Mouse (Mus musculus) left cerebral cortex, adult 11 months (tissue): Measurements from ENCODE around the gene Wdr31.

Source experiments
- DNase-seq: peaks from one replicate; pipeline ENCODE4 v3.0.0; 2022; ENCODE audit warnings: low spot score

The Wdr31 gene

DNA sequence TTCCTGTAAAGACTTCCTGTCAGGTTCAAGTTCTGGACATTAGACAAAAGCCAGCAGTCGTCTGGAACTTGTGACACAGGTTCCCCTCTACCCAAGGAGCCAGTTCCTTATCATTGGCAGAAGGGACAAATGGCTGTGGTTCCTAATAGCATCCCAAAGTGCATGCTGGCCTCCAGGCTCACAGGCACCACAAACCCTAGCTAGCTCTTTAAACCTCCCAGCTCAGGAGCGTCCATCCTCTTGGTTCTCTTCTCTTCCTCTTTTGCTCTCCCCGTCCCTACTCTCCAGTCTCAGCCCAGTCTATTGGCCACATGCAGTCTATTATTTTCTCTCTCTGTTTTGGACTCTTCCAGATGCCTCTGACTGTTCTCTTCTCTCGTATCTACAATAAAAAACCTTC lies 30.9 kb downstream of the Wdr31 start:
- DNase-seq, result no peak

DNA sequence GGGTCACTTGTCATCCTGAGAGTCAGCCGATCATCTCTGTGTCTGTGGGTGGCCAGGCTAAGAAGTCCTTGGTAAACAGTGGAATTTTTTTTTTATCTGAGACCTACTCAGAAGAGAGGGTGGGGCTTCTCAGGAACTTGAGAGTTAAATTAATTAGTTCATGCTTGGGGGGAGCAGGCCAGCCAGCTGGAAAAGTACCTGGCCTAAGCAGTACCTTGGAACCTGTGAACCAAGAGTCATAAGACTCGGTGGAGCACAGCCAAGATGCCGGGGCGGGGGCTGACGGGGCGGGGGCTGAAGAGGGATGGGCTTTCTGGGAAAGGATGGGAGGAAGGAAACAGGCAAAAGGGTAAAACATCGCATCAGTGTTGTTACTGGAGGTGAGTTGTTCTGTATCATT lies 32.8 kb downstream of the Wdr31 start:
- DNase-seq, result no peak

DNA sequence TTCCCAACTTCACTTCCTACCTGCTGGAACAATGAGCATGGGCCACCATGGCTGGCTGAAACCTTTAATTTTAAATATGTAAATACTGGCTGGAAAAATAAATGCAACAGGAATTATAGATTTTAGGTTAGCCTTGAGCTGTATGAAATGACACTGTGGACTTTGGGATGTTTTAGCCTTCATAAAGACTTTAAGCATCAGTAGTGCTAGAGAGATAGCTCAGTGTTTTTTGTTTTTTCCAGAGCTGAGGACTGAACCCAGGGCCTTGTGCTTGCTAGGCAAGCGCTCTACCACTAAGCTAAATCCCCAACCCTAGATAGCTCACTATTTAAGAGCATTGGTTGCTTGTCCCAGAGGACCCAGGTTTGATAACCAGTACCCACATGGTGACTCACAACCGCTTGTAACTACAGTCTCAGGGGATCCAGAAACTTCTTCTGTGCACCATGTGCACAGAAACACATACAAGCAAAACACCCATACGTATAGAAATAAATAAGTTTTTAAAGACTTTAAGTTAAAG lies 33.4 kb downstream of the Wdr31 start:
- DNase-seq, result no peak

DNA sequence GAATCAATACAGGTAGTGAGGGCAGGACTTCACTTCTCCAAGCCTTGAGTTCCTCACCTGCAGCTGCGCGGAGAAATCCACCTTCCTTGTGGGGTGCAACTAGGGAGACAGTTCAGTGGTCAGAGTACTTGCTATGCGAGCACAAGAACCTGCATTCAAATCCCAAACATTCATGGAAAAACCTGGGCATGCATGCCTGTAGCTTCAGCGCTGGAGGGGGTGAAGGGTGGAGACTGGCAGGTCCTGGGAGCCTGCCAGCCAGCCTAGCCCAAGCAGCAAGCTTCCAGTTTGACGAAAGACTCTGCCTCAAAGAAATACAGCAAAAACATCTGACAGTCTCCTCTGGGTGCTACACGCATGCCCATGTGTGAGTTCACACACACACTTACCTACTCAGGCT lies 35.6 kb downstream of the Wdr31 start, which contains the start of gene Rnf183:
TSS of gene Rnf183 (minus strand) at position 172 of the 400 bp plus-strand sequence.
- DNase-seq, result no peak

DNA sequence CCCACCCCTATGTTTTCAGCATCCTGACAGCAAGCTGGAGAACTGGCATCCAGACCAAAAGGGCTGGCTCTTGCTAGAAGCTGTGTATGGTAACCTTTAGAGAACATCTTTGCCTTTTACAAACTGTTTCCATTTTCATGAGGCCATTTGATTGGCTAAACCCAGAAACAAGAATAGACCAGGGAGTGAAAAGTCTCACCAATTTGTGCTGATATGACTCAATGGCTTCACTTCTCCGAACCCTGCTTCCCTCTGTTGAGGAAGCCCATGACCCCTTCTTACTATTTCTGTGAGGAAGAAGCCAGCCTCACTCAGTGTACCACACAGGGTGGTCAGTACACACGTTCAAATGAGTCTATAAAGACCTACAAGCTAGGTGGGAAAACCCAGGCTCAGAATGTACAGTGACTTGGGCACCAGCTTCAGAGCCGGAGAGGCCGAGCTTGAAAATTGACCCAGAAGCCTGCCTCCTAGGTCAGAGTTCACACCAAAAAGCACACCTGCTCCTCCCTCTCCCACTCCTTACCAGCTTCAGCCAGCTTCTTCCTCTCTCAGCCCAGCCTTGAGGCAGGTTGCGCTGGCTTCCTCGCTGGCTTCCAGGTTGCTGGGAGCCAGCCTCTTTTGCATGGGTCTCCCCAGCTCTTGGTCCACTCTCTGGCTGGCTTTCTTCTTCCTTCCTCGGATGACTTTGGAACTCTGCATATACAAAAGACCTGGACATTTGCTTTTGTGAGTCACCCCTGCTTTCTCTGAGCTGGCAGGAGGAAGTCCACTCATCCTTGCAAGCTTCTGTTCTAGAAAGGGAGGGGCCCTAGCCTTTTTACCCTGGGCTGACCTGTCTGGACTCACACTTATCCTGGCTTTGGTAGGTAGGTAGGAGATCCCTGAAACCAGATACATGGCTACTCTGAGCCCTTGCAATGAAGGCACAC lies 36.5 kb downstream of the Wdr31 start:
- no peak for DNase-seq

DNA sequence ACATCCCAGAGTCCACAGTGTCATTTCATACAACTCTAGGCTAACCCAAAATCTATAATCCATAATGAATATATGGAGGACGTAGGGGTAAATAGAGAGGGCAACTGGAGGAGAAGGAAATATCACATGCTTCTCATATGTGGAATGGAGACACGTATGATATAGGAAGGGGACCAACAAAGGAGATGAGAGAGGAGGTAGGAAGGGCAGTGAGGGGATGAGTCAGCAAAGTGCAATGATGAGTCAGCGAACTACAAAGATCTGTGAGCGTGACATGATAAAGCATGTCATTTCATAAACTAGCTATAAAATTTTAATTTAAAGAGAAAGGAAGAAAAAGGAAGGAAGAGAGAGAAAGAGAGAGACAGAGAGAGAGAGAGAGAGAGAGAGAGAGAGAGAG lies 39.2 kb downstream of the Wdr31 start:
- DNase-seq, result no peak

DNA sequence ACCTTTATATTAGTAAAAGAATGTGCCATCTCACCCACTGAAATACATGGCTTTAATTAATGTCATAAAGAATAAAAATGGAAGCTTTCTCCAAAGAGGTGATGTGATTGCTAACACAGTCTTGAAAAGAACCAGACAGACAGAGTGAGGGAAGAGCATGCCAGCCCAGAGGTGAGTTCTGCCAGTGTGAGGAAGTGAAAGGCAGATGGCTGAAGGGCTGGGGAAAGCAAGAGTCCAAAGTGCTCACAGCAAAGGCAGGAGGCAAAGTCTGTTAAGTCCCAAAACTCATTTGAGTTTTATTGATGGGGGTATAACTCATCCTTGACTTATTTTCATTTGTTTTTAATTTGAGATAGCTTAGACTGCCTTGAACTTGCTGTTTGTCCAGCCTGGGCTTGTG lies 40.0 kb downstream of the Wdr31 start:
- no peak for DNase-seq

DNA sequence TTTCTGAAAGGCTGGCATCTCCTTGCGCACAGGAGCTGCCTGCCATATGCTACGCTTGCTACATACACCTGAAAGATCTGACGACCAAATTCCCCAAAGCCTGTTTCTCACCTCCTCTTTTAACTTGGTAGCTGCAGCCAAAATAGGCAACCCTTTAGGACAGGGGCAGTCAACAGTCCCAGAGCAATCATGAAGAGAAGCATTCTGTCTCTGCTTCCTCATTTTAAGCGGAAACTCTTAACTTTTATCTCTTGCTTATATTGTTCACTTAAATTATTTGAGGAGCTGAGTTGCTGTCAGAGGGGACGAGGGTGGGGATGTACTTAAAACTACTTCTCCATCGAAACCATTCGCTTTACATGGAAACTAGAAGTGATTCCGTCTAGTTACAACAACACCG lies 41.1 kb downstream of the Wdr31 start:
- no peak for DNase-seq

DNA sequence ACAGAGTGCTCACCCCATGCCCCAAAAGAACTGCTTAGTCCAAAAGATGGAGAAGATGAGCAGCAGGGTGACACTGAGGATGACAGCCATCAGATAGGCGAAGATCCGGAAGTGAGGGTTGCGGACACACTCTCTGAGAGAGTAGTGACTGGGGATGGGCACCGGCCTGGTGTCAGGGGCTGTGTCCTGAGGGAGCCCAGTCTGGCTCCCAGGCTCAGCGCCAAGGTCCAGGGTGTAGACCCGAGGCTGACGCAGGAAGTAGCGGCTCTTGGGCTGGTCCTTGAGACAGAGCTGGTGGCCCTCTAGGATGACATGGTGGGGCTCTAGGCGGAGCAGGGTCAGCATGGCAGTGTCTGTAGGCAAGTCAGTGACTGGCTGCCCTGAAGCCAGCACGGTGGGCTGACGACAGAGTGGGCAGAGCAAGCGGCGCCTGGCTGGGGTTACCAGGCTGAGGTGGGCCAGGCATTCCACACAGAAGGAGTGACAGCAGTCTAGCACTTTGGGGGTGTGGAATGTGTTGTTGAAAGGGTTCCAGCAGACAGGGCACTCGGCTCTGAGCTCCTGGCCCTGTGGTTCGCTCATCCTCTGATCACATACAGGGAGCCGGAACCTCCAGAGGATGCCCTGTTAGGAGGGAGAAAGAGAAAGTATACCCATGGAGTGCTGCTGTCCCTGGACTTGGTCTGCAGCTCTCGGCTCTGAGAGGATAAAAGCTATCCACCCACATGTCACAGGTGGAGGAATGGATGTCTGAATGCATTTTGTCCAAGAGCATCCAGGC lies 42.5 kb downstream of the Wdr31 start:
- DNase-seq, result no peak

DNA sequence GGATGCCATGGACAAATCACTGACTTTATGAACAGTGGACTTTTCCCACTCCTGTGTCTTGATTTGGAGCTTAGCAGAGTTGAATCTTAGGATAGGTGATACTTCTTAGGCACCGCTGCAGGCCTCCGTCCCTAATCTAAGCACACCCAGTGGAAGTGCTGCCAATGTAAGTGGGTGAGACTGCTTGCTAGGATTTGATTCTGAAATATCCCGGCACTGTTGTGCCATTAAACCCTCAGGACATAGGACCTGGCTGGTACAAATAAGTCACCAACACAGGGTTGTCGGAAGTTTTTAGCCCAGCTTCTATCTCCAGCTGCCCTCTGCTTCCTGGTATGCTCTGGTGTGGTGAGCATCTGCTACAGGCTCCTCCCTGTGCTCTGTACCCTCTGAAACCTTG lies 44.8 kb downstream of the Wdr31 start:
- no peak for DNase-seq

DNA sequence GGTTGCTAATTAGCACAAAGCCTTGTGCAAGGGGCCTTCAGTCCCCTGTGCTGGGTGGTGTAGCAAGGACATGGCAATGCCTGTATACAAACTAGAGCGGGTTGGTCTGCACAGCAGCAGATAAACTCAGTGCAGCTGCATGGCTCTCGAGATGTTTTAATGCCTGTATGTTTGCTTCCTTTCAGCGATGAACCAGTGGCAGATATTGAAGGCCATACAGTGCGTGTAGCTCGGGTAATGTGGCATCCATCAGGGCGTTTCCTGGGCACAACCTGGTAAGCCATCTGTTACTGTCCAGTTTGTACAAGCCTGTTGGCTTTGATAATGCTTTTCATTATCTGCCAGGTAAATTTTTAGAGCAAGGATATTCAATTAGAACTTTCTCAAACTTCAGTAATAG lies 51.6 kb downstream of the Wdr31 start:
- DNase-seq, result no peak

DNA sequence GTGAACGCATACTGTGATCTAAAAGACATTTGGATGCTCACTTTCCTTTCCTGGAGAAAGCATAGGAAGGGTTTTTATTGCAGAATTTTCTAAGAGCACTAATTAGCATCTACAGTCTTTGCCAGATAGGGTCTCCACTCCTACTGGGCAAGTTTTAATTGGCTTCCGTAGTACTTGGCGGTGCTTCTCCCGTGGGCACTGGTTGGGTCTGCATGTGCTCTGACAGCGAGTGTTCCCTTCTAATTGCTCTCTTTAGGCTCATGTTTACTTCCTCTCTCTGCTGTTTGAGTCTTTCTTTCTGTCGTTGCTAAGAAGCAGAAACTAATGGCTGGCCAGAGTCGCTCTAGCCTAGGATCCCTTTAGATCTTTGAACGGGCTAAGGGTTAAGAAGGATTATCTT lies 52.2 kb downstream of the Wdr31 start:
- DNase-seq, result no peak

DNA sequence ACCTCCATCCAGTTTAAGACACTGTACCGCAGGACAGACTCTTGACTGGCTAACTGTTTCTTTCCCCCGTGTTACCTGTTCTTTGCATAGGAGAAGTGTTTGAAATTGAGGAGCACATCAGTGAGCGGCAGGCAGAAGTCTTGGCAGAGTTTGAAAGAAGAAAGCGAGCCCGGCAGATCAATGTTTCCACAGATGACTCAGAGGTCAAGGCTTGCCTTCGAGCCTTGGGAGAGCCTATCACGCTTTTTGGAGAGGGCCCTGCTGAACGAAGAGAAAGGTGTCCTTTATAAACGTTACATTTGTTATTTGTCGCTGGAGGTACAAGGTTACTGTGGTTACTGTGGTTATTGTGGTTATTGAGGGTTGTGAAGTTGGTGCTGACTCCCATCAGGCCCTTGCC lies 59.1 kb downstream of the Wdr31 start:
- no peak for DNase-seq

DNA sequence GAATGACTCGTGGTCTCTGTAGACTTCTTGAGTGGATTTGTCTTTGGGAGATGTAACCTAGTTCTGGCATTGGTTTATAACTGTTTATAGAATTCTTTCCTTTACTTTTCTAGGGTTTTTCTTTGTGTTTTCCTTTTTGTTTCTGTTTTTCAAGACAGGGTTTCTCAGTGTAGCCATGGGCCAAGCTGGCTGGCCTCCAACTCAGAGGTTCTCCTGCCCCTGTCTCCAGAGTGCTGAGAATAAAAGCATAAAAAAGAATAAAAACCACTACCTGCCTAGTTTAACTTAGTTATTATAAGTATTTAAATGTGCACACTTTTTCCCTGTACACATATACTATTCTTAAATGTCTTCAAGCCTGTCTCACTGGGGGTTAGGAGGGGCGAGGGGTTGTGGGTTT lies 60.4 kb downstream of the Wdr31 start:
- no peak for DNase-seq

DNA sequence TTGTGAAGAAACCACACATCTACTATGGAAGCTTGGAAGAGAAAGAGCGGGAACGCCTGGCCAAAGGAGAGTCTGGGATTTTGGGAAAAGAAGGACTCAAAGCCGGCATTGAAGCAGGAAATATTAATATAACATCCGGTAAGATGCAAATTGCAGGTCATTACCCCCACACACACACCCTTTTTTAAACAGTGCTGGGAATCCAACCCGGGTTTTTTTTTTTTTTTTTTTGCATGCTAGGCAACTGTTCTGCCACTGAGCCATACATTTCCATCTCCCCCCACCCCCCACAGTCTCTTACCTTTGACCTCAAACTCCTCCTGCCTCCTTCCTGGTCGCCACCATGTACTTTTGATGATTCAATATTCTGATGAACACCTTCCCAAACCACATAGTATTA lies 61.1 kb downstream of the Wdr31 start:
- no peak for DNase-seq

DNA sequence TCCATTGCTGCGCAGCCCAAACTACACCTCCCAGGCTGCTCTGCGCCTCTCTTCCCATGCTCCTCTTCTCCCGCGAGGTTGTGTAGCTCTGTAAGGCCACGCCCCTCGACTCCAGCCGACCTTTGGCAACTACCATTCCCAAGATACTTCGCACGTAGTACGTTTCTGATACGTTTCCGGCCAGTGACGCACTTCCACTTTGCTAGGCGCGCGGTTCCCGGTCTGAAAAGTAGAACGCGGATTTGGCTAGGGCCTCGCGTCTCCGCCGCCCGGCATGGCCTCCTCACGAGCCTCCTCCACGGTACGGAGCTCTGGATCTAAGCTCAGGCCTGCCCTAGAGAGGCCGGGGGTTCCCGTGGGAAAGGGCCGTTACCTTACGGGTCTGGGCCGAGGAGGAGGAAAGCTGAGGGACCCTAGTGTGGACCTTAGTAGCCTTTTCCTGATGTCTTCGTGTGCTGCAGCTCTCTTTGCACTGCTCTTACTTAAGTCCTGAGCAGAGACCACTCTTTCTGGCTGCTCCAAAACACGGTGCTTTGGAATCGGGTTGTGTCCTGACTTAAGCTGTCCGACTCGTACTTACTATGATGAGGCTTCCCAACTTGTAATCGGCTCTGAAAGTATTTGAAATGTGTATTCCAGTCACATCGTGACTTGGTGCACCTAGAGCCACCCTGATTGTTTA lies 62.0 kb downstream of the Wdr31 start, which contains the start of the genes Cdc26 and Prpf4:
TSS of gene Cdc26 (minus strand) at position 42 of the 682 bp plus-strand sequence.
TSS of gene Prpf4 (plus strand) at position 197 of the 682 bp plus-strand sequence.
- DNase-seq, result peak; percentile 98

DNA sequence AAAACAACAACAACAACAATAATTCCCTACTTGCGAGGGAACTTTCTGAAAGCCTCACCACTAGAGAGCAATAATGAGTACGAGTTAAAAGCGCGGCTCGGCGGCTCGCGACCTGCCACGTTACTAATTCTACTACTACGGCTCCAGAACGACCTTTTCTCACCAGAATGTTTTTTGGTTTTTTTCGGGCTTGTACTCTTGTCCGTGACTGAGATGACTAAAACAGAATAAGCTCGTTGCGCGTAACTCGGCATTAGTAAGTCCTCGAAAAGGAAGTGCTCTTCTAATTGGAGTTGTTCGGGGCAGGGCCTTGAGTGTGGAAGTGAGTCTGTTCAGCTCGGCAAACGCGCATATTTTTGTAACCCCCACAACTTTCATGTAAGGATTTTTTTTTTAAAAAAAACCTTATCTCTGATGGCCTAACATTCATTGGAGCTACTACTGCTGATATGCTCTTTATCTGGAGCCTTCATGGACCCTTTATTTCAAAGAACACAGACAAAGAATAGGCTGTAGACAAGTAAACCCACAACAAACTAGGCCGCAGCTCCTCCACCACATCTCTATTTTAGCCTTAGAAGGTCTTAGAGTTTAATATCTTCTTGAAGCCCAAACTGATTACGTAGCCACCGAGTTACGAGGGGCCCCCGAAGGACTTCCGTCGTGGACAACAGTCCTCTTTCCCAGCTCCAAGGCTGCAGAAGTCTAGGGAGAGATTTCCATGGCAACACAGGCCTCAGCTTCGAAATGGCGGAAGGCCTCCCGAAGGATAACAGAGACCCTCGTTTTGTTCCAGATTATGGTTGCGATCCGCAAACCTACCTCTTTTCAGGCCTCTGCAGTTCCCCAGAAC lies 62.7 kb downstream of the Wdr31 start:
- peak; percentile 25 for DNase-seq

DNA sequence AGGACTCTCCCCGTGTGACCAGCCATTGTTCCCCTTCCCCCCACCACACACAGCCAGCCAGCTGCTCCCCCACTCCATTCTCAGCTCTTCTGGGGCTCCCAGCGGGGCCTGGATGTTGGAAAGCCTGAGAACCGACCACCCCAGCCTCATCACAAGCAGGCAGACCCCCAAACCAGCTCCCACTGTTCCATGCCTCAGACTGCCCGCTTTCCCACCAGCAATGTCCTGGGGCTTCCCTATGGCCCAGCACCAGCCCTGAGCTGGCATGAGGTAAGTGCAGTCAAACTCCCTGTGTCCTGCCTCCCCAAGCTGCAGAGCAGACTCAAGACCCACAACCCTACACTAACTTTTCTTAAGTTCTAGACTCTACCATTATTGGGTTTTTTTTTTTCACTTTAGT lies 64.6 kb downstream of the Wdr31 start:
- no peak for DNase-seq

DNA sequence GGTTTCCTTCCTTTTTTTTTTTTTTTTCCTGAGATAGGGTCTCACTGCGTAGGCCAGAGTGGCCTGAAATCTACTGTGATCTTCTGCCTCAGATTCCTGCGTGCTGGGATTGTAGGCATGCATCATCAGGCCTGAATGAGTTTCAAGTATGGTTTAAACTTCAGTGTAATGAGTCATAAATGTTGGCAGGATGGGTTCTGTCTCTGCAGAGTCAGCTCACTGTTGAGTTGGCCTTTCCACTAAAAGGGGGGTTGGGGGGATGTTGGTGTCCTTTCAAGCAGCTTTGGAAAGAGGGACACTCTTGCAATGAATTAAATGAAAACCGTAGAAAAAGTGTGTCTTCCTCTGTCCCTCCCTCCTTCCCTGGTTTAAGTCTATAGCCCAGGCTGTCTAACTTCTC lies 71.7 kb downstream of the Wdr31 start:
- no peak for DNase-seq
